Mouse (Mus musculus) hindbrain, postnatal 0 days (tissue): ENCODE measurements at regions not wholly inside any gene's neighbourhood (a gene's known extent, or its start where the extent isn't known, plus 50 kb on each side); places are given as distances from the start of the nearest gene placed in this dataset.

Source experiments
- ATAC-seq: fragments of 200-750 bp; cut with Nextera tagmentation; 2 replicates; pipeline ENCODE4 v1.8.0; 2017; ENCODE audit warnings: mild to moderate bottlenecking, moderate TSS enrichment, moderate library complexity
- DNase-seq: peaks from one replicate; pipeline ENCODE4 v3.0.0-alpha.2; 2015; ENCODE audit warnings: low spot score
- H3K27ac ChIP-seq: fragments of 300-500 bp; sonication (generic); 2 replicates; pipeline ENCODE4 v1.5.1; 2014; ENCODE audit warnings: mild to moderate bottlenecking
- H3K27me3 ChIP-seq: fragments of 300-500 bp; sonication (generic); 2 replicates; pipeline ENCODE4 v1.6.1; 2014; ENCODE audit warnings: low read length, mixed read lengths; ENCODE audit not compliant: insufficient read depth
- H3K36me3 ChIP-seq: fragments of 300-500 bp; sonication (generic); 2 replicates; pipeline ENCODE4 v1.6.1; 2014; ENCODE audit warnings: low read length, mixed read lengths; ENCODE audit not compliant: insufficient read depth
- H3K4me1 ChIP-seq: fragments of 300-500 bp; sonication (generic); 2 replicates; pipeline ENCODE4 v1.6.1; 2014; ENCODE audit warnings: antibody characterized with exemption, low read length, mixed read lengths; ENCODE audit not compliant: insufficient read depth
- H3K4me2 ChIP-seq: fragments of 300-500 bp; sonication (generic); 2 replicates; pipeline ENCODE4 v1.6.1; 2014; ENCODE audit warnings: low read depth, mild to moderate bottlenecking, low read length, moderate library complexity, mixed read lengths
- H3K4me3 ChIP-seq: fragments of 300-500 bp; sonication (generic); 2 replicates; pipeline ENCODE4 v1.5.1; 2014; ENCODE audit warnings: low read length
- H3K9ac ChIP-seq: fragments of 300-500 bp; sonication (generic); replicated peaks from 2 replicates; pipeline ENCODE4 v1.6.1; 2014; ENCODE audit warnings: mild to moderate bottlenecking, low read length, moderate library complexity, mixed read lengths
- H3K9me3 ChIP-seq: fragments of 300-500 bp; sonication (generic); 2 replicates; pipeline ENCODE4 v1.6.1; 2016; ENCODE audit warnings: low read length, mixed read lengths
- CTCF ChIP-seq: IDR thresholded peaks from 2 replicates; pipeline ENCODE4 v1.5.1; 2016; ENCODE audit warnings: antibody characterized with exemption, control low read depth, low read depth
- WGBS: fragments of 180-500 bp; shearing (Covaris S2); extraction: QIAGEN DNeasy Blood & Tissue Kit; methylation state at CpG from one replicate; pipeline ENCODE4 v1.1.7; 2014; 5-methylcytosine and 5-hydroxymethylcytosine counted together

DNA sequence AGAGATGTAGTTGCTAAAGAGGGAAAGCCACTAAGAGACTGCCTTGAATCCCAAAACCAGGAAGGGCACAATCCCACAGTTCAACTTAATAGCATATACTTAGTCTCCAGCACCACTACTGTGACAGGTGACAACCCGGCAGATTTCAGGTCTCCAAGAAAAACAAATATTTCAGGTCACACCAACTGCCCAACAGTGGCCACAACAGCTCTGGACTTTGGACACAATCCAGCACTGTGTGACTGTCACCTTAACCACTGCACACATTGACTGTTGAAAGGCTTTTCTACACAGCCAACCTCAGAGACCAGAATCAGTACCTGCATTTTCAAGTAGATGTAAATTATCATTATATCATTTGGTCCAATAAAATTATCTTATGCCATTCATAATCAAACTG, 414.8 kb downstream of the Kcnh5 start:
- no peak overlapping the region for H3K27ac ChIP-seq
- no peaks in the 10 kb centered on the region for H3K27me3 ChIP-seq
- no peak for ATAC-seq
- no peak for TF ChIP-seq CTCF
- no peak for DNase-seq
- no peaks in the 10 kb centered on the region for H3K9me3 ChIP-seq
- 97% methylated on average over 1 of the region's 1 CpGs for WGBS
- no peak overlapping the region for H3K9ac ChIP-seq
- no peak overlapping the region for H3K4me3 ChIP-seq
- no peaks in the 10 kb centered on the region for H3K36me3 ChIP-seq
- H3K4me1 ChIP-seq = no peaks in the 10 kb centered on the region
- H3K4me2 ChIP-seq = no peak overlapping the region

DNA sequence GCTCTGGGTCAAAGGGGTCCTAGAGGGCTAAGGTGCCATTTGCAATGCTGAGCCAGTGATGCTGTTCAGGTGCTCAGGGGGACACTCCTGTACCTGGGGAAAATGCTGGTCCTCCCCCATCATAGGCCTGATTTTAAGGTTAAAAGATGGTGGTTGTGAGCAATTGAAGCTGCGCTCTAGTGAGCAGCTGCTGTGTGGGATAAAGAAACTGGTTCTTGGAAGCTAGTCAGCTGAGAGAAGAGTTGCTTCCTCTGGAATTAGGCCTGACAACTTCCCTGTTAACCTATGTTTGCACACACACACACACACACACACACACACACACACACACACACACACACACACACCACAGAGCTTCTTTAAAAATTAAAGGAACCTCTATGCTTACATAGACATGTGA, 428.9 kb upstream of the Gm11042 start:
- no peak for TF ChIP-seq CTCF
- Histone ChIP-seq H3K36me3 (no peaks in the 10 kb centered on the region), H3K9me3 (no peaks in the 10 kb centered on the region), H3K9ac (no peak overlapping the region), H3K4me3 (no peak overlapping the region), H3K27ac (no peak overlapping the region), H3K4me2 (no peak overlapping the region), H3K4me1 (no peaks in the 10 kb centered on the region), H3K27me3 (no peaks in the 10 kb centered on the region)
- DNase-seq (no peak), ATAC-seq (no peak)
- WGBS = 78% methylated on average over 1 of the region's 1 CpGs

DNA sequence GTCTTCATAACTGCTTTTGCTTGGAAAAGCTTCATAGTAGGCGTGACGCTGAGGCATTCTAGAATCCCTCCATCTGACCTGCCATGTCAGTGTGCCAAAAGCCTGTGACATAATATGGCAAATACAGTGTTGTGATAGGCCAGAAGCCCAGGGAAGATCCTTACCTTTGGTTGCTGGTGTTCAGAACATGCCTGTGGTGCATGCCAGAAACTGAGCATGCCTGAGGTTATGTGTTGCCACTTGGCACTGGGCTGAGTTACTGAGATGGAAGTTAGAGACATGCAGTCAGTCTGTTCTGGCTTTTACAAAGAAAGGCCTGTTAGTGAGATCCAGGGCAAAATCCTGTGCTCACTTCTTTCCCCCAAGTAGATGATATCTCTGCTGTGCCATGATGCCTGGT, 412.7 kb upstream of the Gm11042 start:
- Histone ChIP-seq H3K4me2 (no peak overlapping the region), H3K4me1 (no peaks in the 10 kb centered on the region), H3K27me3 (no peaks in the 10 kb centered on the region), H3K4me3 (no peak overlapping the region), H3K9ac (no peak overlapping the region), H3K36me3 (no peaks in the 10 kb centered on the region), H3K27ac (no peak overlapping the region), H3K9me3 (no peaks in the 10 kb centered on the region)
- DNase-seq = peak; percentile 2
- no peak for TF ChIP-seq CTCF
- WGBS = 89% methylated on average over 2 of the region's 2 CpGs
- no peak for ATAC-seq

DNA sequence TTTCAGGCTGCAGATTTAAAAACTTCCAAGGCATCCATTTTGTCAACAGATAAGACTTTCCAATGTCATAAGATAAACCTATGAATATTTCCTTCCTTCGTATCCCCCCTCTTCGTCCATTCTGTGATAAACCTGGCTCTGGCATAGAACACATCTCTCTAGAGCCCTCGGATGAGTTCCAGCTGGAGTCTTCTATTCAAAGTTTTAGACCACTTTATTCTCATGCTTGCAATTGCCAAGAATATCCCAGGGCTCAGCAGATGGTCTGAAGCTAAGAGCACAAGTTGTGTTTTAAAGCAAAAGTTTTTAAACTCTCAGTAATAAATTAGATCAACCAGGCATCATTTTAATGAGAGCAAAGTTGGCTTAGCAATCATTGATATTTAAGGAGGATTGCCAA, 363.0 kb upstream of the Gm11042 start:
- Histone ChIP-seq H3K27me3 (no peaks in the 10 kb centered on the region), H3K9me3 (no peaks in the 10 kb centered on the region), H3K4me2 (no peak overlapping the region), H3K27ac (no peak overlapping the region), H3K4me3 (no peak overlapping the region), H3K4me1 (no peaks in the 10 kb centered on the region), H3K36me3 (no peaks in the 10 kb centered on the region), H3K9ac (no peak overlapping the region)
- no peak for ATAC-seq
- DNase-seq = no peak
- no peak for TF ChIP-seq CTCF
- WGBS = 88% methylated on average over 3 of the region's 3 CpGs

DNA sequence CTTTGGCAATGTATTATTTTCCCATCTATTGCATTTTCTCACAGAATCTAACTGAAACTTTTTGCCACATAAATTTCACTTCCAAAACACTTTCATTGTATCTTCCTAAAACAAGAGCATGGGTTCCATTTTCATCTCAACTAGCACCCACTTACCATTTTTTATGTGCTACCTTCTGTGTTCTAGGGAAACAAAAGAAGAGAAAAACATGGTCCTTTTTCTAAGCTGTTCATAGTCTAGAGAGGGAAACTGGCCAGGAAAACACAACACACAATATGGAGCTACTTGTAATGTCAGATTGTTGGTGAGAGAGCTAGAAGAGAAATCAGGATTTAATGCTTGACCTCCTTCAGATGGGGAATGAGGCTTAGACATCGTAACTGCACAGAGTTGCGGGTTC, 361.6 kb upstream of the Gm11042 start:
- no peak for DNase-seq

DNA sequence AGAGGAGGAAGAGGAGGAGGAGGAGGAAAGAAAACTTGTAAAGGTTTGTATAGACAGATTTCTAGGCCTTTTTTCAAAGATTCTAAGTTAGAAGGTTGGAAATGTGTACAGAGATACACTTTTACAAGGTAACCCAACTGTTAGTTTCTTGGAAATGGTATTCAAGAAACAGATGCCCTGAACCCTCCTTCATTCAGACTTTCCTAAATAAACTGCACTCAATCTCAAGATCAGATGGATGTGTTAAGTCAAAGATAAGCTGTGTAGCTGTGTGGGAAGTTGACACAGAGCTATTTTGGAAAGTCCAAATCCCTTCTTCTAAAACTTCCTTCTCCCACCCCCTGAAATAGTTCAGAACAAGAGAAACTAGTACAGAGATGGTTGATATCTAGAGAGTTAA, 342.2 kb upstream of the Gm11042 start:
- Histone ChIP-seq H3K27me3 (no peaks in the 10 kb centered on the region), H3K4me1 (no peaks in the 10 kb centered on the region), H3K4me2 (no peak overlapping the region), H3K4me3 (no peak overlapping the region), H3K9me3 (no peaks in the 10 kb centered on the region), H3K27ac (no peak overlapping the region), H3K36me3 (no peaks in the 10 kb centered on the region), H3K9ac (no peak overlapping the region)
- DNase-seq (no peak), ATAC-seq (no peak)
- no peak for TF ChIP-seq CTCF

More for the DNA sequence above, 361.6 kb upstream of the Gm11042 start:
- no peak for TF ChIP-seq CTCF
- Histone ChIP-seq H3K9me3 (no peaks in the 10 kb centered on the region), H3K4me3 (no peak overlapping the region), H3K4me1 (no peaks in the 10 kb centered on the region), H3K9ac (no peak overlapping the region), H3K36me3 (no peaks in the 10 kb centered on the region), H3K27me3 (no peaks in the 10 kb centered on the region), H3K27ac (no peak overlapping the region), H3K4me2 (no peak overlapping the region)
- WGBS = 78% methylated on average over 2 of the region's 2 CpGs
- no peak for ATAC-seq

DNA sequence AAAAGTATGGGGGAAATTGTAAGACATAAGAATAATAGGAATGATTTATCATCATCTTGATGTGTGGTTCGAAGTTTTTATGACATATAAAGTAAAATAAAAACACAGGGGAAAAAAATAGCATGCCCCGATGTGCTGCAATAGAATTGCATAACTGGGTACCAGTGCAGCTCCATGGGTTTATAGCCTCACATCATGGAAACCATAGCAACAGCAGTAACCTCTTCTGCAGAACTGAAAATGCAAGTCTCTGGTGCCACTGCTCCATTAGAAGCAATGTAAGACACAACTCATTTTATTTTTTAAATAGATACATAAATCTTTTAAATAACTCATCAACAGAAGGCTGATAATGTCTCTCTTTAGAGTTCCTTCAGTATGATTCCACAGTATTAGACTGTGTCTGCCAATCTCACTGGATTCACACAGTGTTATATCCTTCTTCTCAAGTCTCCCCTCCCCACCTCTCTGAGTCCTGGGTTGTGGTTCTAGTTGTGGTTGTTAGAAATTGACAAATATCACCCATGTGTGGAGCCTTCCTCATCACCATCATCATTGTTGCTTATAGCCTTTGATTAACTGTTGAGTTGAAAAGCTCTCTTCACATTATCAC, 340.9 kb upstream of the Gm11042 start:
- ATAC-seq (no peak), DNase-seq (peak; percentile 32)

More for the DNA sequence above, 340.9 kb upstream of the Gm11042 start:
- no peak for TF ChIP-seq CTCF
- Histone ChIP-seq H3K4me2 (no peak overlapping the region), H3K9ac (no peak overlapping the region), H3K4me1 (no peaks in the 10 kb centered on the region), H3K36me3 (no peaks in the 10 kb centered on the region), H3K27me3 (no peaks in the 10 kb centered on the region), H3K9me3 (no peaks in the 10 kb centered on the region), H3K27ac (no peak overlapping the region), H3K4me3 (no peak overlapping the region)
- WGBS = 58% methylated on average over 2 of the region's 2 CpGs
